Mouse (Mus musculus) NIH3T3 (cell line): ENCODE data around the gene Rabgap1l.
A peak's percentile ranks its signal among the peaks of the same experiment; 100 is the strongest.
"Not testable (repeated sequence)": the region's sequence is repeated elsewhere in the genome, so short reads cannot be mapped to it uniquely, and the experiment has no call there.

ENCODE experiments used
- DNase-seq: peaks from one replicate; pipeline ENCODE4 v3.0.0-alpha.2; 2012; ENCODE audit warnings: low read depth

Gene Rabgap1l

DNA sequence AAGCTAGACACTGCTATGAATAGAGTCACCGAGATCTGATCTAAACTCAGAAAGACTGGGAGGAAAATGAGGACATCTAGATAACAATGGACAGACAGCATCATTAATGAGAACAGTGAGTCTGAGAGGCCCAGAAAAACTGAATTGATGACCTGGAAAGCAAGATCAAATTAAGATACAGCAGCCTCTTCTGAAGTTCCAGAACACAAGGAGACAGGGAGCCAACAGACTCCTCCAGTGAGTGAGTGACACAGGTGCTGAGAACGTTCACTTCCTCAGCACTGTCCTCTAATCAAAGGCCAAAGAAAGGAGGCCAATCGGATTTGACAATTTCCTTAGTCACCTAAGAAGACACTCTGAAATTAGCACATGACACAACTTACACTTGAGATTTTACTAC lies 307.3 kb downstream of the Rabgap1l start:
- DNase-seq, result no peak

DNA sequence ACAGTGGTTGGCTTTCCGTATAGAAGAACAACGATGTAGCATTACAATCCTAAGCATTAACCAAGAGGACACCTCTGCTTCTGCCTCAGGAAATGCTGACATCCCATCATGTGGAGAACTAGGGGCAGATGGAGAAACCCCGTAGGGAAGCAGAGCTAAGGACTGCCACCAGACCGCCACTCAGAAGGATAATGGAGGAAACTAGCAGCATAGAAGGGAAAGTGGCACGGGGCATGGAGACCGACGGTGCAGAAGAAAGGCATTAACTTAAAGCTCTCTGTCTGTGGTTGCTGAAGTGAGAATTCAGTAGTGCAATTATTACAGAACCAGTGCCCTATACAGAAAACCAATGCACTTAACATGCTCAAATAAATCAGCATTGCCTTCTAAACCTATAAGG lies 308.0 kb downstream of the Rabgap1l start:
- DNase-seq, result no peak

DNA sequence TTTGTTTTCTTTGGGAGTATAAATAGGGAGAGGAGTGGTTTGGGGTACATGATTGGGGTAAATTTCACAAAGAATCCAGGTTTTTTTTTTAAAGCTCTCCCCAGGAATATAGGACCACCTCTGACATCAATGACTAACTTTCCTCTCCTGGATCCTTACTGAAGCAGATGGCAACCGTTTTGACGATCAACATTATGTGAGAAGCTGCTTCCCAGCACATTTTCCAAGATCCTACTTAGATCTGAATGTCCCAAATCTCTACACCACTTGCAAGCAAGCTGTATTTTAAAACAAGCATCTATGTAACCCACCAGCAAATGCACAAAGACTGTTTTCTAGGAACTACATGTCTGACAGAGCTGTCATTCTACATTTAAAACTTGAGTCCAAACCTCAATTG lies 311.4 kb downstream of the Rabgap1l start:
- DNase-seq, result no peak

DNA sequence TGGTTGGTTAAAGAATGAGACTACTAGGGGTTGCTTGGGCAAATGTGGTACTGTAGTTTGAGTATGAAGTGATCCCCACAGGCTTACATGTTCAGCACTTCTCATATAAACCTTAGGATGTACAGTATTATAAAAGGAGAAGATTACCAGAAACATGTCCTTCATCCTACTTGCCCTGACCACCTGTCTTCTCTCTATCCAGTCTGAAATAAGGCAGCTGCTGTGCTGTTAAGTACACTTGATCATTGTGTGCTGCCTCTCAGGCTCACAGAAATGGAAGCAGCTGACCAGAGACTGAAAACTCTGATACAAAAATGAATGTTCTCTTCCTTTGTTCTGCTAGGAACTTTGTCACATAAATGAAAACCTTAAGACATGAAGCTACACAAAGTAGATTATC lies 325.6 kb downstream of the Rabgap1l start:
- no peak for DNase-seq

DNA sequence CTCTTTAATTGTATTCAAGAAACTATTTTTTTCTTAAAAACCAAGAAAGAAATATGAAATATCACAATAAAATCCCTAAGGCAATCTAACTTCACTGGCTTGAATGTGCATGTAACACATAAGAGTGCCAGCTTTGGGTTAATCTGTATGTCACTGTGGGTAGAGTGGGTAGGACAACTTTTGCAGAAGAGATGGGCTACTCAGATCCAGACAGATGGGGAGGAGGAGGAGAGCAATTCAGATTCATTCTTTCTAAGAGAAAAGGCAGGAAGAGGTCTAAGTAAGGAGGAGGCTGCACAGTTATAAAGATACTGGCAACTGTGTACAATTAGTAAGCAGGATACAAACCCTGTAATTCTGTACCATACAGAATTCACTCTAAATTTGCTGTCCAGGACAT lies 327.8 kb downstream of the Rabgap1l start:
- DNase-seq, result no peak

DNA sequence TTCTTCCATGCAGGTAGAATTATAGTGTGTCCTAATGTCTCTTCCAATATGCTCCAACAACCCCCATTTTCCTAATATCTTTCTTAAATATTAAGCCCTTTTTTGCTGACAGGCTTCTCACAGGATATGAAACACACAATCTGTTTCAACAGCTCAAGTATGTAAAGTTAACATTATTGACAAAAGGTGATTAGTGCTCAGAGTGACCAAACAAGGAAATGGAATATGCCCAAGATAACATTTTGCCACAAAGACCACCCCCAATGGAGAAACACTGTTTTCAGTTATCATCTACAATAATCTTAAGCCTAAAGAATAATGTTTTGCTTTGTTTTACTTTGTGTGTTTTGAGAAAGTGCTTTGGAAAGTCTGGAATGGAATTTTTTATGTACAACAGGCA lies 328.9 kb downstream of the Rabgap1l start:
- no peak for DNase-seq

DNA sequence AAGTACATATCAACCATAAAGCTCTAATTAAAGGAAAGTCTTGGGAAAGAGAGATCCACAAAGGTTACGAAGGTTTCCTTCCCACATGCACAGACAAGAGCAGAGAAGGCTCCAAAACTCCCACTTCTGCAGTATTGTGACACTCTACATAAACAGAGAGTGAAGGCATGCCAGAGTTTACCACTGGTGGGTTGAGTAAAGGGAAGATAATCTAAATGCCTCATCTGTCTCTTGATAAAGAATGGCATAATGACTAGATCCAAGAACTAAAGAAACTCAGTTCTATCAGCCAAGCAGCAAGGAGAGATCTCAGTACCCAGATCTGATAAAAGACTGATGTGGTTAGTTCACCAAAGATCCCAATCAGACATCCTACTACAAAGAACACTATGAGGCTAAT lies 332.7 kb downstream of the Rabgap1l start:
- DNase-seq, result no peak

DNA sequence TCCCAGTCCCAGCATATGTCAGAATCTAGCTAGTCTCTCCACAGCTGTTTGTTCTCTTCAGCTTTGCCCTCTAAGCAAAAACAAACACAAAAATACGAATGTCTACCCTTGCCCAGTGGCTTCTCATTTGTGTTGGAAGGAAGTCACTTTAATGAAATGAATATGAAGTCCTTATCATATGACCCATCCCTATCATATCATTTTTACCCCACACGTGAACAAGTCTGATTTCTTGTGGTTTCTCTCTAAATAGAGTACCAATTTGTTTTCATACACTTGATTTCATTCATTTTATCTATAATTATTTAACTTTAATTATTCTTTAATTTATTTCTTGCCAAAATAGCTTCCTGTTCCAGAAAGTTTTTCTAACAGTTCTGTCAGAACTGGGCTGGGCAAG lies 341.3 kb downstream of the Rabgap1l start:
- DNase-seq, result no peak

DNA sequence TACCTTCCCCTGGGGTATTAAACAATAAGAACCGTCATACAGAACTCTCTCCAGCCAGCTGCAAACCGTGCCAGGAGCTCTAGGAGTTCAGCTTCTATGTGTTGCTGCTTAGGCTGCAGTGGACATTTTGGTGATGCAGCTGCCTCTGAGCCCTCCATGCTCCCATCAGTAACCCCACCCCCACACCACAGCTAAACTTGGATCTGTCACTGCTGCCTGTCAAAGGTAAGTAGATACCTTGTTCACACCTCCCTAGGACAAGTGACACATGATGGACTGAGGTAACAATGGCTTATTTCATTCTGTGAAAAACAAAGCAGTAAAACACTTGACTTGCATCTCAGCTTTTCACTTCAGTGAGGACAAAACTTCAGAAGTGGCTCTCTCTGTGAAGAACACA lies 344.3 kb downstream of the Rabgap1l start:
- DNase-seq, result no peak

DNA sequence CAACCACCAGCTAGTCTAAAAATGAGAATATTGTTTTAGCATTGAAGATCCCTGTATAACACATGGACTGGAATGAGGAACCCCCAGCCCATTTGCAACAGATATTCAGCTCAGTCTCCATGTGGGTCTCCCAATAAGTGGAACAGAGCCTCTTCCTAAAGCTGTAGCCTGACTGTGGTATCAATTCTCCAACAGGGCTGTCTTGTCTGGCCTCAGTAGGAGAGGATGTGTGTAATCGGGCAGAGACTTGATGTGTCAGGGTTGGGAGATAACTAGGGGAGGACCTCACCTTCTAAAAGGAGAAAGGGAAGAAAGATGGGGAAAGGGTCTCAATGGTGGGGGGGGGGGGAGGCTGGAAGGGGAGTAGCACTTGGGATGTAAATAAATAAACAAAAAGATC lies 346.2 kb downstream of the Rabgap1l start:
- no peak for DNase-seq

DNA sequence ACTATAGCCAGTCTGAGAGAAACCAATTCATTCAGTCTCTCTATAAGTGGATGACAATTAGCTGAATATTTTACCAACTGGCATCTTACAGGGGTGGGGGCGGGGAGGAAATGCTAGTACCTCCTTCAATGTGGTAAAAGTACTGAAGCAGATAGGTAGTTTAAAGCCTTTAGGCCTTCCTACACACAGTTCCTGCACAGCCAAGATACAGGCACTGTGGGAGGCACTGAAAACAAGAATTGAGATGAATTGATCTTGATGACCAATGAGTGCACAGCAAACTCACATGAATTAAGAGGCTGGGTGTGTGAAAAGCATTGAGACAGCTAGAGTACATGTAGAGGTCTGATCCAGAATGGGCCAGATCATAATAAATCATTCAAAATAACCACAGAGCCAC lies 349.5 kb downstream of the Rabgap1l start:
- no peak for DNase-seq

DNA sequence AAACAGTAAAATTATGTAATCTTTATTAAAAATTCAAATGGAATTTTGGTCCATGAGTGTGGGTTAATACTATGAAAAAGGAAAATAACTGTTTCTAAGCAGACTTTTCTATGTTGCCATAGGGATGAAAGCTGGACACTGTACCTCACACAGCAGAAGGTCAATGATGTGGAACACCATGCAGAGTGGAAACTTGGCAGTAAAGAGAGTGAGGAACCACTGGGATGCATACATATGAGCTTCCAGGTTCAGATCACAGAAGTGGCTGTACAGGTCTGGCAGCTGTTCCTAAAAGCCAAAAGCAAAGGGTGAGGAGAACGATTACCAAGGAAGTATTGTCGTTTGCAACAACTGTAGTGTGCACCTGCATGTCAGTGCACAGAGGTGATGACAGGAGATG lies 351.3 kb downstream of the Rabgap1l start:
- DNase-seq, result no peak

DNA sequence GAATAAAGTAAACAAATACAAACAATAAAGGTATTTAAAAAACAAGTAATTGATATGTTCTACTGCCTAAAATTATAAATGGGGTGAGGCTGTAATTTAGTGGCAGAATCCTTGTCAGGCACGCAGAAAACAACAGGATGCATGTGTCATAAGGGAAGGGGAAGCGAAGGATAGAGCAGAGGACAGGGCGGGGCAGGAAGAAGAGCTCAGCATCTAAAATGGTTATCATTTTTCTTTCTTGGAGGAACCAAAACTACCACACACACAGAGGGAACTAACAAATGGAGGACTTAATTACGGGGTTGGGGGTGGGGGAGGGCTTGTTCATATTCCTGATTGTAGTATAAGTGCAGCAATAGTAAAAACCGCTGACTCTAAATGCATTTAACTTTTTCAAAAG lies 351.9 kb downstream of the Rabgap1l start:
- no peak for DNase-seq

DNA sequence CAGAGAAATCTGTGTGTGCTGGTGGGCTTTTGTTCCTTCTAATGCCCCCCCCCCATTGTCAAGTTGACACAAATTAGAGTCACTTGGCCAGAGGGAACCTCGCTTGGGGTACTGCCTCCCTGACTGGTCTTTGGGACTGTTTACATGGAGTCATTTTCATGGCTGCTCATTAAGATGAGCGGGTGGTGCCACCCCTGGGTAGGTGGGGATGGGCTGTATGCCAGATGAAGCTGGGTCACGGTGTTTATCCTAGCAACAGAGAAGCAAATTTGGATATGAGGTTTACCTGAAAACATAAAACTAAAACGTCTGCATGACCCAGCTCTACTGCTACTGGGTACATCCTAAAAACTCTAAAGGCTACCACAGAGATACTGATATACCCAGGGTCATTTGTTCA lies 354.2 kb downstream of the Rabgap1l start:
- no peak for DNase-seq

DNA sequence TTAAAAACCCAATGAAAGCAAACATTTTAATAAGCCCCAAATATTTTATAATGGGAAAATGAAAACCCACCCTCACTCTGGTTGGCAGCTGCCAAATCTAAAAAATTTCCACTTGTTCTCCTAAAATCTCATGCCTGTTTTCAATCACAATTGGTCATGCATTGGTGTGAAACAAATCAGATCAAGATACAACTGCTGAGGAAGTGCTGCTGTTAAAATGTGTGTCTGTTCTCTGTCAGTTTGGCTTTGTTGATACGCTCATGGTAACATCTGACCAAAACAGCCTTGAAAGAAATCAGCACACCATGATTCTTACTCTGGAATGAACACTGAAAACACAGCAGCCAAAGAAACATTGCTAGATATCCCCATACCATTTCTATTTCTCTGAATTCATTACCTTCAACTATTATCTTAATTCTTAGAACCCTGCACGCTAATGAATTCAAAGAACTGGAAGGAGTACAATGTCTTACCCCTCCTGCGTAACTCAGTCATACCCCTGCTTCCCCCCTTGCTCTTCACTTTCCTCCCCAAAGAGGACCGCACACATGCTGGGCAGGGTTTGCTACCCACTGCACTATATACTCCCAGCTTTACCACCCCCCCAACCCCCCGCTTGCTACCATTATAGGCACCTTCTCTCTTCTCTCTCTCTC lies 375.7 kb downstream of the Rabgap1l start:
- DNase-seq, result no peak

DNA sequence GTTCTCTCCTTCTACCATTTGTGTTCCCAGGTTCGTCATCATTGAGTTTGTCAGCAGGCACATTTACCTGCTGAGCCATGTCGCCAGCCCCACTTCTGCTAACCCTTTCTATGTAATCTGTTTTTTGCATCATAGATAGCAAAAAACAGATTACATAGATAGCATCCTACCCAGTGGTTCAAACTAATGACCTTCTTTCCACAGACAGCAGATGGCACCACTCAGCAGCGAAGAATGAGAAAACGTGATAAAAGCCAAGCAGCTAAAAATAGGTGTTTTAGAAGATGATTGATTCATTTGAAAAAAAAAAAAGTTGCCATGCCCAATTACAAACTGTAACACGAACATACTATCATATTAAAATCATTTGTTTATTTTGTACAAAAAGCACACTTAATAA lies 382.2 kb downstream of the Rabgap1l start:
- peak; percentile 70 for DNase-seq

DNA sequence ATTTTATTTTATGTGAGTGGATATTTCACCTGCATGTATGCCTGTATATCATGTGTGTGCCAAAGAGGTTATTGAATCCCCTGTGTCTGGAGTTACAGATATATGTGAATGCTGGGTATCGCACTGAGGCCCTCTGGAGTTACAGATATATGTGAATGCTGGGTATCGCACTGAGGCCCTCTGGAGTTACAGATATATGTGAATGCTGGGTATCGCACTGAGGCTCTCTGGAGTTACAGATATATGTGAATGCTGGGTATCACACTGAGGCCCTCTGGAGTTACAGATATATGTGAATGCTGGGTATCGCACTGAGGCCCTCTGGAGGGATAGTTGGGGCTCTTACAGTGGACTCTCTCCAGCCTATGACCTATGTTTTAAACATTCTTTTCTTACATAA lies 383.3 kb downstream of the Rabgap1l start:
- not testable (repeated sequence) for DNase-seq

DNA sequence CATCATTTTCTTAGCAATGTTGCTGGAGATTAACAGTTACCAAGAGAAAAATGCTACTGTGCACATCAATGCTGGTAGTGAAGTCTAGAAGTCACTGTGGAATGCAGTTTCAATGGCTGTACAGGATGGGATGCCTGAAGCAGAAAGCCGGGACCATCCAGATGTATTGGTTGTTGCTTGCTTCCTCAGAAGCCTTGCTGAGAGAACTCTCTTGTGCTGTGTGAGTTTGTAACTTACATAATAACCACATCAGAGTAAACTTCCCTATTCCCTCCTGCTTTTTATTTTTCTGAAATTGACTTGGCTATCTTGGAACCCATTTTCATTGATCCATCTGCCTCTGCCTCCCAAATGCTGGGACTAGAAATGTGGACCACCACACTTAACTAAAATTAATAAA lies 383.9 kb downstream of the Rabgap1l start:
- no peak for DNase-seq

DNA sequence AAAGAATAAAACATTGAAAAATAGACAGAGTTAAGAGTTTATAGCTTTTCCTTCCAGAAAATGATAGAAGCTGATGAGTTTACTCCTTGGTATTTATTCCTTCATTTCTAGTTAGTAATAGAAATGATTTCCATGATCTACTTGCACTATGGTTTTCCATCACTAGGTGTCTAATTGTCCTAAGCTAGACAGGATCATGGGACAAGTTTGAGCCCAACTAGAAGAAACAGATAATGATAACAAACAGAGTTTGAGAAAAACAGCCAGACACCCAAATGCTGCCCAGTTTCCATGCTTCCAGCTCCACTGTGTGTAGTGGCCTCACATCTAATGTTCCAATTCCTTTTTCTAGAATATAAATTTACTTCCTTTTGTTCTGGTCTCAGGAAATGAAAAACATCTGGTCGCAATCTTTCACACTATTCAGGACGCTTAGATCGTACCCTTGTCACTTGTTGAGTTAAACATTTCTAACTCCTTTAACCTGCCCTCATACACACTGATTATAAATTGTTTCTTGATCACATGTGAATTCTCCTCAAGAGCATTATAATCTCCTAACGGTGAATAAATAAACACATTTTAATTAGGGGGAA lies 384.6 kb downstream of the Rabgap1l start:
- peak; percentile 48 for DNase-seq

DNA sequence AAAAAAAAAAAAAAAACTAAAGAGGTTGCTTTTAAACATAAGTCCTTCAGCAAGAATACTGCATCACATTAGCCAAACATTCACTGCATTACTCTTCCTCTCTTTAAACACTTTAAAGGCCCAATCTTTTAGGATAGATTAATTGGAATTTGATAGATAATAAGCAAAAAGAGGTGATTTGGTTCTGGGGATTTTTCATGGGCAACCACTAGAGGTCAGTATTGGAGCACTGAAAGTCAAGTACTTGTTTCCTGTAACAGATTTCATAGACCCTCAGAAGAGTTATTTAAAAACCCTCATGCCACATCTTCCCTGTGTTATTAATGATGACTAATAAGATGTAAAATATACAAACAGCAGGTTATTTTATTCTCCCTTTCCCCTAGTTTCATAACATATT lies 393.6 kb downstream of the Rabgap1l start:
- peak; percentile 83 for DNase-seq

DNA sequence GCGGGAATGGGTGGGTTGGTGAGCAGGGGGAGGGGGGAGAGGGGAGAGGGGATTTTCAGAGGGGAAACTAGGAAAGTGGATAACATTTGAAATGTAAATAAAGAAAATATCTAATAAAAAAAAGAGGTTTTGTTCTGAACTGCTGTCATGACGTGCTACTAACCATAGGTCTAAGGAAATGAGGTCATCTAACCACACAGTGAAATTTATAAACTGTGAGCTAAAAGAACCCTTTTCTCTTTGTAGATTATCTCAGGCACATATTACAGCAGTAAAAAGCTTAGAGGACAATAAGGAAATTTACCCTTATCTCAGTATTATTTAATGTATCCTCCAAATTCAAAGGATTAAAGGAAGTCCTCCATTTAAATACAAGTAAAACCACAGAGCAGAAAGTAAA lies 396.0 kb downstream of the Rabgap1l start:
- no peak for DNase-seq

DNA sequence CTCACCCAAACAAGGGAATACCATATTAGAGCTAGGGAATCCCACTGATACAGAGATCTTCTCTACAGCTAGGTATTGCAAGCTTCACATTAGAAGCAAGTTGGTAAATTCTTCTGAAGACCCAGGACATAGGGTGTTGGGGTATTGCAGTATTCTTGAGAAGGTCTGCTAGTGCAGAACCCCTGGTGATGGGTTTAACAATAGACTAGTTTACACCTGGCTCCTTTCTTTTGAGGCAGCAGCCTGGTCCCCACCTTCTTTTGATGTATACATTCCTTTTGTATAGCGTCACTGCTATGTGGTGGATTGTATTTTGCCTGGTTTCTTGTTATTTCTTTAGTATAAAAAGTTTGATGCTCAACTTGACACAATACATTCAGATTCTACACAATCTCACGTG lies 405.6 kb downstream of the Rabgap1l start:
- no peak for DNase-seq

DNA sequence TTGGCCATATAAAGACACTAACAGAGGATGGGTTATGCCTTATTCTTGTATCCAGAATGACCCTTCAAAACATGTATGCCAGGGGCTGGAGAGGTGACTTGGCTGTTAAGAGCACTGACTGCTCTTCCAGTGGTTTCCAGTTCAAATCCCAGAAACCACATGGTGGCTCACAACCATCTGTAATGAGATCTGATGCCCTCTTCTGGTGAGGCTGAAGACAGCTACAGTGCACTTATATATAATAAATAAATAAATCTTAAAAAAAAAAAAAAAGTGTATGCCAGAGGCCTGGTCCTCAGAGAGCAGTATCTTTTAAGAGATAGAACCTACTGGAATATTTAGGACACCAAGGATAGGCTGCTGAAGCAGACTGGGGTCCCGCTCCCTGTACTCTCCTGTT lies 414.6 kb downstream of the Rabgap1l start:
- DNase-seq, result peak; percentile 44
